Mouse (Mus musculus): ENCODE results near the gene Cmtm7. TPM values are rescaled to one million over a fixed set of nuclear protein-coding genes. Genes with fewer than 3 reads are reported as not detected.

The Cmtm7 gene
- polyA plus RNA-seq, 1 experiment from 2014 or later = 12.2 TPM

DNA sequence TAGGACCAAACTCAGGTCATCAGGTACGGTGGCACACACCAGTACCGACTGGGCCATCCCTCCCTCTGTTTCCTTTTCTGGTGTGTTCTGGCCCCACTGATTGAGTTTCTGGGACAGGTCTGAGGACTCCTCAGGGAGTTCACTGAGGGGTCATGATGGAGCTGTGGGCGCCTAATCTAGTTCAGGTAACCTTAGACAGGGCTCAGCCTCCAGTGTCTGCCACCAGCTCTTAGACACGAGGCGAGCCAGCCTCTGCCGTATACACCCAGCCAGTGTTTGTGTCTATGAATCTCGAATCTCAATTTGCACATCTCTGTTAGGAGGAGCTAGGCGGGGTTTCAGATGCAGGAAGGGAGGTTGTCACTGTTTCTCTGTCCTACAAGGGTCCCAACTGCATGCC is 8.3 kb upstream of the Cmtm7 start:
- Histone ChIP-seq H3K9me3 (no peaks in the 10 kb centered on the region), H3K27me3 (replicated peaks) (no peaks in the 10 kb centered on the region), H3K27ac (no peak overlapping the region), H3K36me3 (replicated peaks) (no peaks in the 10 kb centered on the region), H3K4me3 (no peak overlapping the region), H3K4me1 (peaks cover 8% of the 10 kb centered on the region), H3K4me2 (no peak overlapping the region), H3K9ac (no peak overlapping the region)
- no peak for ATAC-seq (replicated peaks)
- 95% methylated on average over 8 of the region's 8 CpGs for WGBS

DNA sequence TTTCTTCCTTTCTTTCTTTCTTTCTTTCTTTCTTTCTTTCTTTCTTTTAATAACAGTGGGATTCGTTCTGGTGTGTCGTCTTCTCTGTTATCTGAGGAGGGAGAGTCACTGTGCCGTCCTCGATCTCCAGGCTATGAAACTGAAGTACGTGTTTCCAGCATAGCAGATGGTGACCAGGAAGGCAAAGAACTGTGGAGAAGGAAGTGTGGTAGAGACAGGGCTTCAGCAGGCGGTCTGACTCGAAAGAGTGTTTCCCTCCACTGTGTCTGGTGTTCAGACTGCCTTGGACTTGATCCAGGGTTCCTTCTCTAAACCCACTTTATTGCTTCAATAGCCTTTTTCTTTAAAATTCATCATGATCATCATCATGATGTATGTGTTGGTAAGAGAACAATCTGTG is 7.9 kb upstream of the Cmtm7 start:
- H3K9ac ChIP-seq = no peak overlapping the region
- ATAC-seq (replicated peaks) = no peak
- H3K4me3 ChIP-seq = no peak overlapping the region
- H3K27ac ChIP-seq = no peak overlapping the region
- H3K9me3 ChIP-seq = no peaks in the 10 kb centered on the region
- no peak overlapping the region for H3K4me2 ChIP-seq
- H3K27me3 ChIP-seq (replicated peaks) = no peaks in the 10 kb centered on the region
- H3K4me1 ChIP-seq = peaks cover 8% of the 10 kb centered on the region
- no peaks in the 10 kb centered on the region for H3K36me3 ChIP-seq (replicated peaks)
- 85% methylated on average over 7 of the region's 7 CpGs for WGBS

- WGBS = 92% methylated on average over 8 of the region's 8 CpGs
- Histone ChIP-seq H3K36me3 (replicated peaks) (no peaks in the 10 kb centered on the region), H3K9me3 (no peaks in the 10 kb centered on the region), H3K4me2 (no peak overlapping the region), H3K4me3 (no peak overlapping the region), H3K27ac (no peak overlapping the region), H3K4me1 (peaks cover 8% of the 10 kb centered on the region), H3K9ac (no peak overlapping the region), H3K27me3 (replicated peaks) (no peaks in the 10 kb centered on the region)
- no peak for ATAC-seq (replicated peaks)
Observed at GRCm38 (mm10) chr9:114788697-114789096, 7.0 kb upstream of the Cmtm7 start.

- WGBS = 94% methylated on average over 7 of the region's 7 CpGs
- Histone ChIP-seq H3K27ac (no peak overlapping the region), H3K4me2 (no peak overlapping the region), H3K9ac (no peak overlapping the region), H3K9me3 (no peaks in the 10 kb centered on the region), H3K27me3 (replicated peaks) (no peaks in the 10 kb centered on the region), H3K36me3 (replicated peaks) (no peaks in the 10 kb centered on the region), H3K4me3 (no peak overlapping the region), H3K4me1 (peaks cover 8% of the 10 kb centered on the region)
- no peak for ATAC-seq (replicated peaks)
Observed at GRCm38 (mm10) chr9:114787716-114788115, 6.1 kb upstream of the Cmtm7 start.

DNA sequence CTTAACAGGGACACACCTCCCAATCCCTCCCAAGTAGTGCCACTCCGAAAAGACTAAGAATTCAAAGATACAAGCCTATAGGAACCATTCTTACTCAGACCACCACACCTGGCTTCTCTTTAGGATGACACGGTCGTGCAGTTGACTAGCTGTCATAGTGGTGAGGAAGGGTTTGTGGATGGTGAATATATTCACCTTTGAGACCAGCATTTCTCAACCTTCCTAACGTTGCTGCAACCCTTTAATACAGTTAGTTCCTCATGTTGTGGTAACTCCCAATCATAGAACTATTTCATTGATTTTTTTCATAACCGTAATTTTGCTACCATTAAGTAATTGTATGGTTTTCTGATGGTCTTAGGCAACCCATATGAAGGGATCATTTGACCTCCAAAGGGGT is 5.5 kb upstream of the Cmtm7 start:
- H3K4me3 ChIP-seq = no peak overlapping the region
- no peak for ATAC-seq (replicated peaks)
- no peak overlapping the region for H3K9ac ChIP-seq
- no peaks in the 10 kb centered on the region for H3K9me3 ChIP-seq
- no peak overlapping the region for H3K27ac ChIP-seq
- H3K4me1 ChIP-seq = peaks cover 8% of the 10 kb centered on the region
- H3K4me2 ChIP-seq = no peak overlapping the region
- 96% methylated on average over 5 of the region's 5 CpGs for whole genome bisulfite sequencing
- no peaks in the 10 kb centered on the region for H3K27me3 ChIP-seq (replicated peaks)
- H3K36me3 ChIP-seq (replicated peaks) = no peaks in the 10 kb centered on the region

DNA sequence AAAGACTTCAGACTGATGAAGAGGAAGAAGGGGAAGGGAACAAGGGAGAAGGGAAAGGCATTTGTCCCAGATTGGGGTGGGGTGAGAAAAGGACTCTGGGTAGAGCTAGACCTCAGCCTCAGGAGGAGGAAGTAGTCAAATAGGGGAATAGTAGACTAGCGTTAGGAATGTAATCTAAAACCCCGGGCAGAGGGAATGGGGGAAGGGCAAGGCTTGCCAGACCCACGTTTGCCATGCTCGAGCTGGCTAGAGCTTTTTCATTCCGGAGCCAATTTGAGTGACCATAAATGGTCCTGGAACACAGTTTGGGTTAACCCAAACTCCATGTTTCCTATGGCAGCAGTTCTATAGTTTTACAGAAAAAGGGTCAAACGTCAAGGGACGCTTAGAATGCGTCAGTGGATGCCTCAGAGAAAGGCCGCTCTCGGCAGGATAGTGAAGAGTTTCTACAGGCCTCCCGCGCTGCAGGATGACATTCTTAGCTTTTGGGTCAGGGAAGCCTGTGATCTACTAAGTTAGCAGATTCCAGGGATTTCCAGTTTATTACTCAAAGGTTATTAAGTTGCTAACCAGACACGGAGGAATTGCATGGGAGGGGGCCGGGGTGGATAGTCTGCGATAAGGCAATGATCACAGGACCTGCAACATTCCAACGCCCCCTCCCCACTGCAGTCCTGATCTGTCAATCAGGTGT is 3.9 kb upstream of the Cmtm7 start:
- Histone ChIP-seq H3K36me3 (replicated peaks) (no peaks in the 10 kb centered on the region), H3K4me3 (no peak overlapping the region)

GRCm38 (mm10) chr9:114780746-114781525 is 720 bp downstream of the Cmtm7 start:
- Histone ChIP-seq H3K9ac (peak overlapping the region; percentile 46), H3K27ac (peak overlapping the region; percentile 22; the same call in 1 of the 2 replicates), H3K27me3 (replicated peaks) (no peaks in the 10 kb centered on the region), H3K4me2 (peak overlapping the region; percentile 97), H3K36me3 (replicated peaks) (no peaks in the 10 kb centered on the region), H3K4me3 (peak overlapping the region; percentile 45), H3K9me3 (no peaks in the 10 kb centered on the region), H3K4me1 (peaks cover 30% of the 10 kb centered on the region)
- WGBS = 1% methylated on average over 38 of the region's 38 CpGs
- peak; percentile 17 for ATAC-seq (replicated peaks)

More for the DNA sequence above, 3.9 kb upstream of the Cmtm7 start:
- H3K27me3 ChIP-seq (replicated peaks) = no peaks in the 10 kb centered on the region
- ATAC-seq (replicated peaks) = no peak
- H3K9me3 ChIP-seq = no peaks in the 10 kb centered on the region
- WGBS = 16% methylated on average over 16 of the region's 16 CpGs
- no peak overlapping the region for H3K4me2 ChIP-seq
- peaks cover 22% of the 10 kb centered on the region for H3K4me1 ChIP-seq
- H3K27ac ChIP-seq = no peak overlapping the region
- H3K9ac ChIP-seq = no peak overlapping the region

- no peak overlapping the region for H3K27ac ChIP-seq
- no peaks in the 10 kb centered on the region for H3K36me3 ChIP-seq (replicated peaks)
- peaks cover 23% of the 10 kb centered on the region for H3K4me1 ChIP-seq
- WGBS = 31% methylated on average over 23 of the region's 23 CpGs
- H3K9ac ChIP-seq = no peak overlapping the region
- H3K27me3 ChIP-seq (replicated peaks) = no peaks in the 10 kb centered on the region
- peak overlapping the region; percentile 45 for H3K4me3 ChIP-seq
- no peaks in the 10 kb centered on the region for H3K9me3 ChIP-seq
- H3K4me2 ChIP-seq = peak overlapping the region; percentile 97
- ATAC-seq (replicated peaks) = peak; percentile 34; the same call in 1 of the 2 replicates
Observed at GRCm38 (mm10) chr9:114779984-114780745, 1.5 kb downstream of the Cmtm7 start.

DNA sequence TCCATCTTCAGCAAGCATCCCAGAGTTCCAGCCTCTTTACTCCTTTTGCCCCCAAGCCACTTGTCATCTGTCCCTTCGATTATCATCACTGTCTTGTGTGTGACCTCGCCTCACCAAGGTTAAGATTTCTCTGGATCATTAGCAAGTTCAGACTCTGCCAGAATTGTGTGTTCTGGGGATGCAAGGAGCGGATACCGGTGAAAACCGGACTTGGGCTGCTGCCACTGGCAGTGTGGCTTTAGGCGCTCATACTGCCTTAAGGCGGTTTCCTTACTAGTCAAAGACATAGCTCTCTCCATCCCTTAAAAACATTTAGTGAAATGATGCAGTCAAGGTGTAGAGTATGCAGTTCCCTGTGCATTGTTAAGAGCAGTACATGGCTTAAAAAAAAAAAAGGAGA is 2.8 kb downstream of the Cmtm7 start:
- H3K9me3 ChIP-seq = no peaks in the 10 kb centered on the region
- no peak overlapping the region for H3K27ac ChIP-seq
- H3K4me1 ChIP-seq = peaks cover 24% of the 10 kb centered on the region
- no peak for ATAC-seq (replicated peaks)
- H3K4me2 ChIP-seq = no peak overlapping the region
- H3K4me3 ChIP-seq = no peak overlapping the region
- 81% methylated on average over 7 of the region's 7 CpGs for WGBS
- H3K9ac ChIP-seq = no peak overlapping the region
- H3K27me3 ChIP-seq (replicated peaks) = no peaks in the 10 kb centered on the region
- H3K36me3 ChIP-seq (replicated peaks) = no peaks in the 10 kb centered on the region

DNA sequence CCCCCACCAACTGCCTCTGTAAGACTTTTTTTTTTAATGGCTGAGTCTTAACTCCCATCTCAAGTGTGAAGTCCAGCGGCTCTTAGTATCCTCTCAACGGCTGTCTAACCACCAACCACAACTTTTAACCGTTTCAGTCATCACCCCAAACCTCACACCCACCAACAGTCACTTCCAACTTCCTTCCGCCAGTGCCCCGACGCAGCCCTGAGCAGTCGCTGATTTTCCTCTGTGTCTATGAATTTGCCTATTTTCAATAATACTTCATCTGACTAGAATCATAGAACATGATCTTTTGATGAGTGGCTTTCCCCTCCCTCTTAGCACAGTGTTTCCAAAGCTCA is 3.6 kb downstream of the Cmtm7 start:
- Histone ChIP-seq H3K36me3 (replicated peaks) (no peaks in the 10 kb centered on the region), H3K4me1 (peaks cover 24% of the 10 kb centered on the region), H3K27me3 (replicated peaks) (no peaks in the 10 kb centered on the region), H3K4me2 (no peak overlapping the region), H3K9me3 (no peaks in the 10 kb centered on the region), H3K27ac (no peak overlapping the region), H3K9ac (no peak overlapping the region), H3K4me3 (no peak overlapping the region)
- 91% methylated on average over 7 of the region's 7 CpGs for WGBS
- no peak for ATAC-seq (replicated peaks)

DNA sequence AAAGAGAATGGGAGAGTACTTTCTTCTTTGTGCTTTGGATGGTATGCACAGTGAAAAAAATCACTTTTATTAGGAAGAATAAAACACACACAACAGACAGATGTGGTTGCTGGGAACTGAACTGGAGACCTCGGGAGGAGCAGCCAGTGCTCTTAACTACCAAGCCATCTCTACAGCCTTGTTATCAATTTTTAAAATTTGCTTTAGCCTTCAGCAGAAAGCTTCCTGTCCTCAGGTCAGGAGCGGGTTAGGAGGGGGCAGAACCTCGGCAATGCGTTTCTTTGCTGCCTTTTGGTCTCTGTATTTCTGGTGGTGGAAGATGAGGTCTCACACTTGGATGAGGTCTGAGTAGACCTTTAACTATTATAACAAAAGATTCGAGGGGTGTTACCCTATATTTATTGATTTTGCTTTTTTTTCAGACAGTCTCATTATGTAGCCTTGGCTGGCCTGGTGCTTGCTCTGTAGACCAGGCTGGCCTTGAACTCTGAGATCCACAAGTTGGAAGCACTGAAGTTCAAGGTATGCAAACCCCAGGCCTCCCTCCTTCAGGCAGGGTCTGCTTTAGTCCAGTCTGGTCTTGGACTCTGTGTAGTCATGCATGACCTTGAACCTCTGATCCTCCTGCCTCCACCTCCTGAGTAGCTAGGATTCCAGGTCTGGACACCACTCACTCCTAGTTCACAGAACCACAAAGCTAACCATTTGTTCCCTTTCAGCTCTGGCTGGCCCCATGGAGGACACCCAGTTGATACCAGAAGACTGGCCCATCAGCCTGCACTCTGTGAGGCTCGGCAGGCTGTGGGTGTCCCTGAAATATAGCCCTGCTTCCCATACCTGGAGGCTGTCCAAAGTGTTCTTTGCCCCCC is 4.2 kb downstream of the Cmtm7 start:
- Histone ChIP-seq H3K27ac (no peak overlapping the region), H3K36me3 (replicated peaks) (no peaks in the 10 kb centered on the region), H3K4me3 (no peak overlapping the region), H3K9me3 (no peaks in the 10 kb centered on the region), H3K9ac (no peak overlapping the region), H3K4me1 (peaks cover 24% of the 10 kb centered on the region), H3K4me2 (no peak overlapping the region), H3K27me3 (replicated peaks) (no peaks in the 10 kb centered on the region)
- no peak for ATAC-seq (replicated peaks)
- 87% methylated on average over 6 of the region's 6 CpGs for WGBS

GRCm38 (mm10) chr9:114776361-114776760 is 5.3 kb downstream of the Cmtm7 start:
- Histone ChIP-seq H3K9me3 (no peaks in the 10 kb centered on the region), H3K36me3 (replicated peaks) (no peaks in the 10 kb centered on the region), H3K4me2 (no peak overlapping the region), H3K4me1 (peaks cover 17% of the 10 kb centered on the region), H3K9ac (no peak overlapping the region), H3K27ac (no peak overlapping the region), H3K27me3 (replicated peaks) (no peaks in the 10 kb centered on the region), H3K4me3 (no peak overlapping the region)
- WGBS = 83% methylated on average over 3 of the region's 3 CpGs
- ATAC-seq (replicated peaks) = no peak
